ENCODE assay signal across 12 mouse cellular contexts in the genomic region with DNA sequence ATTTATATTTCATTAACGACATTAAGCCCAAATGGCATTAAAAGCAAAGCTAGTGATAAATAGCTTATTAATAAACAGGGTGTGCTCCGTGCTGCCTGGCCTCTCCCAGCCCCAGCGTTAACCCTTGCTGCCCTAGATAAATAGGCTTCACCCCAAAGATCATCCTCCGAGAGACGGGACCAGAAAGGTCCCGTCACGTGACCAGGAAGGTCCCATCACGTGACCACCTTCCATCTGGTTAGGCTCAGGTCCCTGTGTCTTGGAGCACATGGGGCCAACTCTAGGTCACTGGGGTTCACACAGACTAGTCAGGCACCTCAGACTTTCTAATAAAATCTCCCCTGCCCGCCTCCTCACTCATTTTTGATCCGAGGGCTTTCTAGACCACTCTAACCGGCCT. TPM values are rescaled to one million over a fixed set of nuclear protein-coding genes. Genes with fewer than 3 reads are reported as not detected.
DNase-seq lines count a peak whose midpoint lies in the region; ATAC-seq and TF ChIP-seq lines count a peak whose summit lies in the region.
"Had no signal": no experiment of that assay in that cellular context is flagged by ENCODE, and none has a peak within 500 bp of the region (broad histone marks: within the 10 kb centered on the region; RNA-seq: fewer than 3 reads in every experiment).

No protein-coding gene starts in this region.

- no peaks in the 10 kb centered on the region for H3K9me3 ChIP-seq in heart, embryonic 12.5 days (replicated peaks)
- no peaks in the 10 kb centered on the region for H3K9me3 ChIP-seq in liver, postnatal 0 days (ENCODE audit: low read length)
- no peaks in the 10 kb centered on the region for H3K9me3 ChIP-seq in MEL (replicated peaks; ENCODE audit: insufficient read depth, low read length)
- no peaks in the 10 kb centered on the region for H3K9me3 ChIP-seq in neural tube, embryonic 15.5 days (replicated peaks)
- H3K9me3 ChIP-seq: forebrain, embryonic 12.5 days had no signal

- H3K4me2 ChIP-seq in heart, embryonic 12.5 days, result peak overlapping the region; percentile 15; the same call in 1 of the 2 replicates
- 0 out of 2 replicates have a peak overlapping the region, but pooled peaks have one; percentile 18 for H3K4me2 ChIP-seq in liver, postnatal 0 days (ENCODE audit: low read depth, low read length)
- peak overlapping the region; percentile 13 for H3K4me2 ChIP-seq in neural tube, embryonic 15.5 days
- H3K4me2 ChIP-seq: forebrain, embryonic 12.5 days had no signal

- no peak overlapping the region for H3K9ac ChIP-seq in heart, embryonic 12.5 days
- no peak overlapping the region for H3K9ac ChIP-seq in liver, postnatal 0 days (replicated peaks)
- no peak overlapping the region for H3K9ac ChIP-seq in MEL (ENCODE audit: control insufficient read depth, low read depth, low read length, poor library complexity, severe bottlenecking)
- no peak overlapping the region for H3K9ac ChIP-seq in neural tube, embryonic 15.5 days (replicated peaks)
- H3K9ac ChIP-seq: forebrain, embryonic 12.5 days had no signal

- no peak for TF ChIP-seq CTCF in liver, postnatal 0 days (IDR thresholded peaks at IDR 0.05; ENCODE audit: low read depth)
- TF ChIP-seq CTCF in MEL (IDR thresholded peaks at IDR 0.05 in 2 of 3, conservative IDR thresholded peaks at IDR 0.05 in 1 of 3; ENCODE audit: control insufficient read depth in 1 of 3, insufficient read depth in 1 of 3, low read depth in 2 of 3, low read length in 3 of 3, poor library complexity in 1 of 3, severe bottlenecking in 1 of 3), result no peak

- peaks cover 3% of the 10 kb centered on the region; the same call in 1 of the 2 replicates for H3K36me3 ChIP-seq in heart, embryonic 12.5 days
- H3K36me3 ChIP-seq in liver, postnatal 0 days (replicated peaks; ENCODE audit: insufficient read depth, low read length), result no peaks in the 10 kb centered on the region
- H3K36me3 ChIP-seq in MEL (ENCODE audit: control insufficient read depth in 1 of 2, insufficient read depth in 2 of 2, low read length in 2 of 2), result no peaks in the 10 kb centered on the region
- no peaks in the 10 kb centered on the region for H3K36me3 ChIP-seq in neural tube, embryonic 15.5 days
- H3K36me3 ChIP-seq: forebrain, embryonic 12.5 days had no signal

- H3K27me3 ChIP-seq in heart, embryonic 12.5 days (replicated peaks), result no peaks in the 10 kb centered on the region
- H3K27me3 ChIP-seq in liver, postnatal 0 days (ENCODE audit: insufficient read depth, low read length), result no peaks in the 10 kb centered on the region
- H3K27me3 ChIP-seq in MEL (ENCODE audit: control insufficient read depth in 1 of 2, insufficient read depth in 2 of 2, low read length in 2 of 2), result peaks cover 3 to 5% of the 10 kb centered on the region in 2 experiments; a peak in 3 of 4 replicates
- H3K27me3 ChIP-seq in neural tube, embryonic 15.5 days (replicated peaks), result peaks cover 35% of the 10 kb centered on the region

- no peaks in the 10 kb centered on the region for H3K79me2 ChIP-seq in MEL (ENCODE audit: control insufficient read depth, insufficient read depth, low read length, poor library complexity)

- no peak for DNase-seq in heart, adult 8-10 months (ENCODE audit: low spot score)
- no peak for DNase-seq in liver, postnatal 0 days
- no peak for DNase-seq in liver
- DNase-seq in MEL (ENCODE audit: low read depth, low spot score), result no peak
- no peak for DNase-seq in frontal cortex, postnatal 25 days (ENCODE audit: low spot score in 2 of 2)
- no peak for DNase-seq in c-Kit-positive CD71-positive TER-119-positive erythroid progenitor cells, embryonic 14.5 days (ENCODE audit: low spot score)
- DNase-seq: B cell, adult 2 months; cerebellum, adult 9-10 months; thymus, postnatal 36 days had no signal

- H3K4me3 ChIP-seq in heart, embryonic 12.5 days, result no peak overlapping the region
- H3K4me3 ChIP-seq in liver, postnatal 0 days (ENCODE audit: low read depth, low read length), result no peak overlapping the region
- no peak overlapping the region for H3K4me3 ChIP-seq in MEL (ENCODE audit: control insufficient read depth in 1 of 2, insufficient read depth in 1 of 2, low read depth in 2 of 2, low read length in 2 of 2)
- no peak overlapping the region for H3K4me3 ChIP-seq in neural tube, embryonic 15.5 days (replicated peaks)
- H3K4me3 ChIP-seq: forebrain, embryonic 12.5 days had no signal

- ATAC-seq in heart, embryonic 12.5 days (ENCODE audit: insufficient number of reproducible peaks, low FRiP score), result no peak
- ATAC-seq in liver, postnatal 0 days, result no peak
- no peak for ATAC-seq in neural tube, embryonic 15.5 days (ENCODE audit: low FRiP score)

- H3K27ac ChIP-seq in heart, embryonic 12.5 days (ENCODE audit: poor library complexity, severe bottlenecking), result no peak overlapping the region
- no peak overlapping the region for H3K27ac ChIP-seq in liver, postnatal 0 days (ENCODE audit: low read depth)
- no peak overlapping the region for H3K27ac ChIP-seq in MEL (ENCODE audit: control insufficient read depth, low read depth, low read length)
- no peak overlapping the region for H3K27ac ChIP-seq in neural tube, embryonic 15.5 days (replicated peaks)
- H3K27ac ChIP-seq: forebrain, embryonic 12.5 days had no signal

- H3K4me1 ChIP-seq in heart, embryonic 12.5 days (replicated peaks), result peaks cover 49% of the 10 kb centered on the region
- no peaks in the 10 kb centered on the region for H3K4me1 ChIP-seq in liver, postnatal 0 days (ENCODE audit: insufficient read depth)
- no peaks in the 10 kb centered on the region for H3K4me1 ChIP-seq in MEL (ENCODE audit: control insufficient read depth in 1 of 2, insufficient read depth in 2 of 2, low read length in 2 of 2)
- peaks cover 21% of the 10 kb centered on the region for H3K4me1 ChIP-seq in neural tube, embryonic 15.5 days

- WGBS in heart, embryonic 12.5 days, result 57% methylated on average over 11 of the region's 11 CpGs
- WGBS in liver, postnatal 0 days (ENCODE audit: insufficient replicate concordance), result 64% methylated on average over 11 of the region's 11 CpGs
- 71% methylated on average over 11 of the region's 11 CpGs for WGBS in neural tube, embryonic 15.5 days

- TF ChIP-seq POLR2A in MEL (IDR thresholded peaks at IDR 0.05; ENCODE audit: control insufficient read depth in 1 of 2, insufficient read depth in 1 of 2, low read depth in 1 of 2, low read length in 2 of 2, poor library complexity in 1 of 2), result no peak

- no peak for TF ChIP-seq EP300 in liver, postnatal 0 days (IDR thresholded peaks at IDR 0.05; ENCODE audit: low read depth)
- no peak for TF ChIP-seq EP300 in MEL (IDR thresholded peaks at IDR 0.05; ENCODE audit: low read depth in 1 of 2, low read length in 2 of 2)

- no peak for TF ChIP-seq RAD21 in MEL (IDR thresholded peaks at IDR 0.05; ENCODE audit: low read depth, low read length)

TF ChIP-seq in MEL, 35 proteins besides CTCF, POLR2A, EP300 and RAD21:
- TF ChIP-seq USF2 (IDR thresholded peaks at IDR 0.05; ENCODE audit: borderline replicate concordance in 1 of 2, insufficient read depth in 1 of 2, low read depth in 1 of 2, low read length in 2 of 2), result peak in 1 of 2 experiments; percentile 70; a peak in 2 of 4 replicates
- peak; percentile 87 for TF ChIP-seq USF1 (IDR thresholded peaks at IDR 0.05; ENCODE audit: low read depth, low read length)
- no peak for TF ChIP-seq POLR2AphosphoS2 (IDR thresholded peaks at IDR 0.05; ENCODE audit: low read length)
TF ChIP-seq in MEL: peak in this region for 2.

RNA-seq across cellular contexts. Expression of gene Casz1, which starts 42.5 kb away (rescaled TPM):
- 23.6 and 26.1 TPM in 2 replicates for polyA plus RNA-seq in heart, embryonic 12.5 days (2016; fragmentation: Nextera tagmentation; extraction: Ambion mirVana)
- 10 to 100 TPM; 40.6 to 49.5 (median 47.3) TPM for total RNA-seq in heart, adult 8-10 months (2022)
- polyA plus RNA-seq in liver, postnatal 0 days (2015; fragmentation: Nextera tagmentation; extraction: Ambion mirVana), result 0.43 and 0.65 TPM in 2 replicates
- 1.3 and 1.4 TPM in 2 replicates for total RNA-seq in MEL (2012; rRNA removed)
- 1 to 10 TPM in 1 of 2 experiments, not detected in 1; 3.2 TPM for polyA plus RNA-seq in MEL (2012; ENCODE audit: insufficient read depth in 1 of 2, insufficient read length in 2 of 2, low read depth in 1 of 2, low replicate concordance in 2 of 2, missing spikeins in 1 of 2)
- polyA plus RNA-seq in neural tube, embryonic 15.5 days (2015; fragmentation: Nextera tagmentation; extraction: Ambion mirVana), result 11.0 and 12.3 TPM in 2 replicates
